Mouse (Mus musculus) testis, postnatal 10 days (tissue): Measurements from ENCODE around the gene Adamts18.
"Not testable (repeated sequence)": the region's sequence is repeated elsewhere in the genome, so short reads cannot be mapped to it uniquely, and the experiment has no call there.

ENCODE experiments used
- DNase-seq: peaks from one replicate; pipeline ENCODE4 v3.0.0; 2021; ENCODE audit warnings: low spot score

Gene Adamts18

DNA sequence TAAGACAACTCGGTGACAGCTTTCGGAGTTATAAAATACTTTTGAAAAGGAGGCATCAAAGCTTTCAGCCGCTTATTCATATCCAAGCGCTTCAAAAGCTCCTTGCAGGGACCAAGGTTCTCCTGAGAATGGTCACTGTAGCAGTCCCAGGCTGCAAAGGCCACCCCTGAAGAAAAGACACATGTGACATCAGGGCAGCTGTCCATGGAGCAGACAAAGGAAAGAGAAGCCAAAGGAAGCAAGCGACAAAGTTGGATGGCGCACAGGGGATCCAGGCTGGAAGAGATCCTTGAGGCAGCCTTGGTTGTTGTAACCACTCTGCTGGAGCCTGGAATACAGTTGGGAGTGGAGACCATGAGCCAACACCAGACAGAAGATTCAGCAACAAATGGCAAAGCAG is 10.3 kb downstream of the Adamts18 start:
- DNase-seq: no peak

DNA sequence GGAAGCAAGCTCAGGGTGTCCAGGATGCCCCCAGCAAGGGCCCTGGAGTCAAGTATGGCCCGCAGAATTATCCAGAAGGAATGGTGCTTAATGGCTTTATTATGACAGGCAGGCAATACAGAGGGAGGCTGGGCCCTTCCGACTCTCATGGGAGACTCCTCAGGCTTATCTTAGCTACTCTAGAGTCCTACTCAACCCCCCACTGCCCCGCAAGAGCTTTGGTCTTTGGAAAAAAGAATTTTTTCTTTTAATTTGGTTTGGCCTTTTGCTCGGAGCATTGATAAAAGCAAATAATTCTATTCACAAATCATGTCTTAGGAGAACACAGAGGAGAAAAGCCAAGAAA is 11.0 kb downstream of the Adamts18 start:
- no peak for DNase-seq

DNA sequence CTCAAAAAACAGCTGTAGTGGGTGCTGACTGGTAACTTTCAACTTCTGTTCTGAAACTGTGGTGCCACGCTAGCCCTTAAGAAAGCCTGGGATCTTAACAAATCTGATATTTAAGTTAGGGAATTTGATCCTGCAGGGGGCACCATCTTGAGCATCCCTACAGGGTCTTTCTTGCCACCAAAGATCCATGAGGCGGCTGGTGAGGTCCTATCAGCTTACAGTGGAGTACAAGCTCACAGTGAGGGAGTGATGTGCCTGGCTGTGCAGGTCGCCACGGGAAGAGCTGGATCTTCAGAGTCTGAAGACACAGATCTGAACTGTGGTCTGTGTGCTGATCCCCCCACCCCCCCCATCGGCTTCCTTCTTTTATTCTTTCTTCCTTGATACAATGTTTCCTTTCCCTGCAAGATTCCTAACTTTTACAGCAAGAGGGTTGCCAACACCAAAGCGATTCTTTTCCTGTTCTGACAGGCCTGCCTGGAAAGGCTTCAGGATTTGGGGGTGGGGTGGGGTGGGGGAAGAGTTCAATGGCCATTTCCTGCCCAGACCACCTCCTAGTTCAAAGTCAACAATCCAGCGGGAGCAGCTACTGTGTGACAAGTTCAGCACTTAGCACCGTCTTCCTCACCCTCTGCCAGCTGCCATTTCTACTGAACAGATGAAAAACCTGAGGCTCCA is 11.5 kb downstream of the Adamts18 start:
- DNase-seq: no peak

DNA sequence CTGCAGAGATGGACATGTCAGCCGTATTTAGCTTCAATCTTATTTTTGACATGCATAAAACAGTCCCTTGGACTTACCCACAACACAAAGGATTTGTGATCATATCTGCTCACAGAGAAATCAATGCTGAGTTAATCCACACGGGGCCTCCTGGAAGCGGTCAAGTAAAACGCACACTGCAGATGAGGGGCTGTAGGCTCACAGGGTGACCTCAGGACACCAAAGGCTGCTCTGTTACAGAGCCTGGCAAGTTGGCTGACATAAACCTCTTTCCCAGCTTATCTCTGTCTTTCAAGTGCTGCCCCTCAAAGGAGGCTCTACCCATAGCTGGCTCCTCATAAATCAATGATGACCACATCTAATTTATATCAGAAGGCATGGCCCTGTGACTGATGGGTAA is 14.9 kb downstream of the Adamts18 start:
- no peak for DNase-seq

GRCm38 (mm10) chr8:113827270-113827669 is 21.3 kb downstream of the Adamts18 start:
- no peak for DNase-seq

- no peak for DNase-seq
These were observed 27.5 kb downstream of the Adamts18 start for GRCm38 (mm10) chr8:113820983-113821587.

DNA sequence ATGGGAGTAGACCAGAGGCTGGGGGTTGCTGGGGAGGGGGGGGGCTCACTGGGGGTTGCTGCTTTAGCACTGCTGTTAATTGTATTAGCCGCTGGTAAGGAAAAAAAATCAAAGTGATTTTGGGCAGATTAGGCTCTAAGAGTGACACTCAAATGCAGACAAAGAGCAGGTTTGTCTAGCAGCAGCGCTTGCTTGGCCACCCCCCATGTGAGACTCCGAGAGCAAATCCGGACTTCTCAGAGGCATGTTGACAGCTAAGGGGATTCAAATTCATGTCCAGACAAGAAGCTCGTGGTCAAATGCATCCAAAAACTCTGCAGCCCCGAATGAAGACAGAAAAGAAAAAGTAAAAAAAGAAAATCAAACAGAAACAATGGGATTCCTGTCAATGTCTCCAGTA is 34.6 kb downstream of the Adamts18 start:
- DNase-seq: no peak

DNA sequence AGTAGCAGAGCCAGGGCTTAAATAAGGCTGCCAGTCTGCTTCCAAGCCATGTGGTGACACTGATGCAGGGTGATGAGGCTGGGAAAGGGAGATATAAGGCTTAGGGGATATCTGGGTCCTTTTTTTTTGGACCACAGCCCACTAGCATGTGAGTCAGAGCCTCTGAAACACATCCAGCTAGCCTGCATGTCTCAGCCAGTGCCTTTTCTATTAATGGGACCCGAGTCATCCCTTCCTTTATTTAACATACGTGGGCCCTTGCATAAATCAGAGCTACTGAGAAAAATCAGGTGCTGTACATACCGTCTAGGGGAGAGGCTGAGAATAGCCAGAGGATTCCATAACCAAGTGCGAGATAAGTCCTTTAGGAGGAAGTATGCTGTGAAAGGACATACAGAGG is 37.0 kb downstream of the Adamts18 start:
- no peak for DNase-seq

GRCm38 (mm10) chr8:113809929-113810328 is 38.6 kb downstream of the Adamts18 start:
- DNase-seq: no peak

- DNase-seq: no peak
These were observed 44.5 kb downstream of the Adamts18 start for GRCm38 (mm10) chr8:113803830-113804611.

DNA sequence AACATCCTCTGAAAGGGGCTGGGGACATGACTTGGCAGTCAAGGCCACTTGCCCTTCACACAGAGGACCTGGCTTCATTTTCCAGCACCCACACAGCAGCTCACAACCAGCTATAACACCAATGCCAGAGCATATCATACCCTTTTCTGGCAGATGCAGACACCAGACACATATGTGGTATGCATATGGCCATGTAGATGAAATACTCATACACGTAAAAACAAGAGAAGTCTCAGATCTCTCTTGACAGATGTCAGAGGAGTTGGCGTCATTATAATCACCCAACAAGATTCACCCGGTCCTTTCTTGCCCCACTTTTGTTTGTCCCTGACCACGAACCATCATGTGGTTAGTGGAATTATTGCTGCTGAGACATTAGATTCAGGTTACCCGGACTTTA is 47.0 kb downstream of the Adamts18 start:
- DNase-seq: no peak

- not testable (repeated sequence) for DNase-seq
These were observed 48.0 kb downstream of the Adamts18 start for GRCm38 (mm10) chr8:113800556-113800955.

DNA sequence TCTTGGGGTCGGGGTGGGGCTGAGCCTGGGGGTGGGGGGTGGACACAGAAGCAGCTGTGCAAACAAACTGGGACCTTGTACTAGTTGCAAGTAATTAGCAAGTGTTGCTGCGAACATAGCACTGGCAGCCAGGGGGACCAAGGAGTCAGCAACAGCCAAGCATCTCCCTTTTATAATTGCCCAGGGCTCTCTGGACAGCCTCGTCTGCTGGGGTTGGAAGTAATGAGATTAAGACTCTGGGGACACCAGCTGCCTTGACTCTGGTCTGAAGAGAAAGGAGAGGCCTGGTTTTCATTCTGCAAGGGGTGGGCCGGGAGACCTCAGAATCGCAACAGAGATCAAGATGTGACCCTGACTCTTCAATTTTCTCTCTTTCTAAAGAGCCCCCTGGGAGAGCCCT is 49.0 kb downstream of the Adamts18 start:
- no peak for DNase-seq

GRCm38 (mm10) chr8:113791856-113792255 is 56.7 kb downstream of the Adamts18 start:
- no peak for DNase-seq

DNA sequence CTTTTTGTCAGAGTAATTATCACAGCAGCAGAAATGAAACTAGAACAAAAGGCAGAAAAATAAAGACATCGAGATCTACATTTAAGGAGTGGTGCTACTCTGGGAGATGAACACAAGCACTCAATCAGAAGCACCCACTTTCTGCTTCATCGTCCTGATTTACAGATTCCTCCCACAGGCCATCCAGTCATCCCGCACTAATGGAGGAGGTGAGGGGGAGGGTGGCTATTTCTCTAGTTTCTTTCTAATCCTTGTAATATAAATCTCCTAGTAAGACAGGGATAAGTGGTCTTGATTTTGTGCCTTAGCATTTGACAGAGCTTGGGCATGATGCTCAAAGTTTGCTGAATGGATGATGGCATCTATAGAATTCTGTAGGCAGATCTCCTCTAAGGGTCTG is 57.5 kb downstream of the Adamts18 start:
- DNase-seq: no peak

DNA sequence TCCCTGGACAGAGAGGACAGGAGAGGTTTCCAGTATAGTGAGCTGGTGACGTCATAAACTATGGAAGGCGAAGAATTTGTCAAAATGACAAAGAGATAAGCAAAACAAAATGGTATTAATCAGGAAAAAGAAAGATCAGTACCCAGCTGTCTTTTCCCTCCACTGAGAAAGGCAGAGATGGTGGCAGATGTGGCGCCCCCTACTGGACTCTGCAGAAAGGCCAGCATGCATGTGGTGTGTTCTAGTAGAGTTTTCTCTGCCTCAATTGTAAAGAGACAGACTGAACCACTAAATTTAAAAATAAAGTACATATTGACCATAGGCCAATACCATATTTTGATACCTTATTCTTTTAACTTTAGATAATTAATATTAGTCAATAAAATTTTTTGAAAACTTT is 64.8 kb downstream of the Adamts18 start:
- DNase-seq: no peak

GRCm38 (mm10) chr8:113781554-113781953 is 67.0 kb downstream of the Adamts18 start:
- DNase-seq: no peak

- no peak for DNase-seq
These were observed 73.2 kb downstream of the Adamts18 start for GRCm38 (mm10) chr8:113775361-113775760.

GRCm38 (mm10) chr8:113768861-113769410 is 79.6 kb downstream of the Adamts18 start:
- no peak for DNase-seq

- no peak for DNase-seq
These were observed 83.4 kb downstream of the Adamts18 start for GRCm38 (mm10) chr8:113765121-113765520.

DNA sequence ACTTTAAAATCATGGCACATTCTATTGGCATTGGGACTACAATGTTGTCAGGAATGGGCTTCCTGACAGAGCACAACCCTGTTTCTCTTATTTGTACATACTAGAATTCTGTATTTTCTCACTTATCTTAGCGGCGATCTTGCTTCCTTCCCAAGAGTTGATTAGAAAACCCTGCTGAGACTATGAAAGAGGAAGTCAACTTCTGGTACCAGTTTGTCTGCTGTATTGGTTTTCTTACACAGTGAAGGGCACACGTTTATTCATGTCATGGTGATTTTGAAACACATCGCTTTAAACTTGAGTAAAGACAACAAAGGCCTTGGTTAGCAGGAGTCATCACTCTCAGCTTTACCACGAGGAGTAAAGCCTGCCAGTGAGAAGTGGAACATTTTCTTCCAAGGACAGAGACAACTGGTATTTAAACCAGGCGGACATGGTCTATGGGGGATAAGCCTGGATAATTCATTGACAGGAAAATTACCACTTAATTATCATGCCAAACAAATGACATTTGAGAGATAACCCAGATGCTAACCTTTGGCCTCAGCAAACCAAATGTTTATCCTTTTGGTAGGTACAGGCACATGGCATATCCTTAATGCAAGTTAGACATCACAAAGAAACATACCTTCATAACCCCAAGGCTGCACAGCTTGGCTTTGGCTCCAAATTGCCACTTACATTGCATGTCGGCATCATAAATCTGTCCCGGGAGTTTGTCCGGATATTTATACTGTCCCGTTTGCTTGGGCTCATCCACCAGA is 84.8 kb downstream of the Adamts18 start:
- DNase-seq: no peak

GRCm38 (mm10) chr8:113762101-113762500 is 86.4 kb downstream of the Adamts18 start:
- no peak for DNase-seq
